ENCODE assay signal across 10 mouse cellular contexts in genomic region chr2:3727225-3727930, GRCm38 (mm10).
DNase-seq lines count a peak whose midpoint lies in the region; ATAC-seq and TF ChIP-seq lines count a peak whose summit lies in the region.
"Had no signal": no experiment of that assay in that cellular context is flagged by ENCODE, and none has a peak within 500 bp of the region (broad histone marks: within the 10 kb centered on the region; RNA-seq: fewer than 3 reads in every experiment).

No protein-coding gene starts in this region.

- H3K79me2 ChIP-seq in CH12.LX (replicated peaks; ENCODE audit: control insufficient read depth, extremely low read depth, insufficient read depth, poor library complexity, severe bottlenecking) = peaks cover 63% of the 10 kb centered on the region

- H3K4me3 ChIP-seq in kidney, embryonic 15.5 days (replicated peaks) = no peak overlapping the region
- H3K4me3 ChIP-seq in CH12.LX (replicated peaks in 1 of 3; ENCODE audit: low read depth in 2 of 3, low read length in 2 of 3, poor library complexity in 1 of 3) = peak overlapping the region in 1 of 3 experiments; percentile 35
- H3K4me3 ChIP-seq in embryonic facial prominence, embryonic 15.5 days (replicated peaks) = no peak overlapping the region

- 0 out of 2 replicates have a peak, but pooled peaks have one; percentile 22 for ATAC-seq in kidney, embryonic 15.5 days (replicated peaks; ENCODE audit: low FRiP score)
- 0 out of 2 replicates have a peak, but pooled peaks have one; percentile 16 for ATAC-seq in embryonic facial prominence, embryonic 15.5 days (ENCODE audit: insufficient number of reproducible peaks, low FRiP score, low TSS enrichment, low read depth)
- ATAC-seq in megakaryocyte-erythroid progenitor cell, adult 5-6 weeks (replicated peaks; ENCODE audit: low FRiP score, low TSS enrichment, poor library complexity, severe bottlenecking) = peak; percentile 46

- H3K9ac ChIP-seq in kidney, embryonic 15.5 days = no peak overlapping the region
- peak overlapping the region; percentile 59; the same call in 1 of the 2 replicates for H3K9ac ChIP-seq in CH12.LX (ENCODE audit: insufficient read depth, low read depth)
- no peak overlapping the region for H3K9ac ChIP-seq in embryonic facial prominence, embryonic 15.5 days

- H3K36me3 ChIP-seq in kidney, embryonic 15.5 days = no peaks in the 10 kb centered on the region
- H3K36me3 ChIP-seq in CH12.LX (replicated peaks in 1 of 2; ENCODE audit: control insufficient read depth in 1 of 2, insufficient read depth in 1 of 2, low read length in 1 of 2) = peaks cover 2 to 32% of the 10 kb centered on the region in 2 experiments
- no peaks in the 10 kb centered on the region for H3K36me3 ChIP-seq in embryonic facial prominence, embryonic 15.5 days

- no peak for DNase-seq in kidney, adult 11 months
- DNase-seq in CH12.LX (ENCODE audit: extremely low read depth) (peak; percentile 39), MN1 (ENCODE audit: low spot score) (no peak)
- no peak for DNase-seq in frontal cortex, postnatal 36 days (ENCODE audit: low spot score in 2 of 2)
- DNase-seq in layer of hippocampus, adult 9-10 months (ENCODE audit: low spot score) = no peak
- DNase-seq: adrenal gland, postnatal 10 days; gastrocnemius, postnatal 36 days had no signal

- H3K9me3 ChIP-seq in kidney, embryonic 15.5 days (replicated peaks) = no peaks in the 10 kb centered on the region
- H3K9me3 ChIP-seq in CH12.LX (replicated peaks; ENCODE audit: low read length) = no peaks in the 10 kb centered on the region
- H3K9me3 ChIP-seq in embryonic facial prominence, embryonic 15.5 days (replicated peaks) = no peaks in the 10 kb centered on the region

- TF ChIP-seq CTCF in CH12.LX (conservative IDR thresholded peaks at IDR 0.05 in 1 of 2, IDR thresholded peaks at IDR 0.05 in 1 of 2; ENCODE audit: low read depth in 2 of 2, low read length in 2 of 2) = no peak

- in situ Hi-C loops in CH12.LX (cut with MboI; ENCODE audit: low pct_ligation_motif_present, low pct_unique_long_range_greater_than_20kb, low sequenced_read_pairs) = no loop called here

- peaks cover 33% of the 10 kb centered on the region for H3K4me1 ChIP-seq in kidney, embryonic 15.5 days
- H3K4me1 ChIP-seq in CH12.LX (ENCODE audit: control insufficient read depth in 1 of 2, insufficient read depth in 2 of 2) = peaks cover 36 to 96% of the 10 kb centered on the region in 2 experiments
- peaks cover 21% of the 10 kb centered on the region for H3K4me1 ChIP-seq in embryonic facial prominence, embryonic 15.5 days

- TF ChIP-seq EP300 in CH12.LX (IDR thresholded peaks at IDR 0.05; ENCODE audit: low read length) = peak; percentile 33; the same call in 1 of the 2 replicates

- 66% methylated on average over 5 of the region's 5 CpGs for WGBS in kidney, embryonic 15.5 days
- WGBS in embryonic facial prominence, embryonic 15.5 days = 71% methylated on average over 5 of the region's 5 CpGs

- no peak for TF ChIP-seq POLR2A in CH12.LX (IDR thresholded peaks at IDR 0.05; ENCODE audit: low read depth, low read length)

- H3K4me2 ChIP-seq in kidney, embryonic 15.5 days = no peak overlapping the region
- H3K4me2 ChIP-seq in CH12.LX (ENCODE audit: insufficient read depth, low read depth, poor library complexity, severe bottlenecking) = peak overlapping the region; percentile 85
- H3K4me2 ChIP-seq in embryonic facial prominence, embryonic 15.5 days (replicated peaks) = 0 out of 2 replicates have a peak overlapping the region, but pooled peaks have one; percentile 31

- no peaks in the 10 kb centered on the region for H3K27me3 ChIP-seq in kidney, embryonic 15.5 days
- H3K27me3 ChIP-seq in CH12.LX (replicated peaks) = no peaks in the 10 kb centered on the region
- H3K27me3 ChIP-seq in embryonic facial prominence, embryonic 15.5 days = no peaks in the 10 kb centered on the region

- dilution Hi-C loops in CH12.LX (cut with MboI; ENCODE audit: extremely low pct_ligation_motif_present, extremely low pct_unique_long_range_greater_than_20kb, low sequenced_read_pairs) = no loop called here

- no peak for TF ChIP-seq RAD21 in CH12.LX (IDR thresholded peaks at IDR 0.05; ENCODE audit: low read depth, low read length)

- H3K27ac ChIP-seq in kidney, embryonic 15.5 days = peak overlapping the region; percentile 83; the same call in 1 of the 2 replicates
- H3K27ac ChIP-seq in CH12.LX (ENCODE audit: insufficient read depth, low read depth) = peak overlapping the region; percentile 97
- peak overlapping the region; percentile 86 for H3K27ac ChIP-seq in embryonic facial prominence, embryonic 15.5 days (replicated peaks)

TF ChIP-seq in CH12.LX, 34 proteins besides CTCF, POLR2A, EP300 and RAD21:
- no peak for TF ChIP-seq HCFC1 (IDR thresholded peaks at IDR 0.05; ENCODE audit: low read depth, low read length)
- TF ChIP-seq SIN3A (IDR thresholded peaks at IDR 0.05; ENCODE audit: low read length) = peak; percentile 7; the same call in 1 of the 2 replicates
- no peak for TF ChIP-seq ZC3H11A (IDR thresholded peaks at IDR 0.05; ENCODE audit: low read depth, low read length)
- TF ChIP-seq SMC3 (IDR thresholded peaks at IDR 0.05; ENCODE audit: low read depth, low read length) = no peak
- no peak for TF ChIP-seq JUN (IDR thresholded peaks at IDR 0.05; ENCODE audit: insufficient read depth, low read depth, low read length)
- no peak for TF ChIP-seq ZNF384 (IDR thresholded peaks at IDR 0.05; ENCODE audit: low read depth, low read length)
- TF ChIP-seq TCF12 (IDR thresholded peaks at IDR 0.05; ENCODE audit: low read depth, low read length) = no peak
- peak; percentile 97 for TF ChIP-seq MYC (IDR thresholded peaks at IDR 0.05; ENCODE audit: low read depth, low read length)
- TF ChIP-seq UBTF (IDR thresholded peaks at IDR 0.05; ENCODE audit: low read depth, low read length) = no peak
- TF ChIP-seq JUND (conservative IDR thresholded peaks at IDR 0.05; ENCODE audit: low read depth, low read length) = no peak
- no peak for TF ChIP-seq ETS1 (conservative IDR thresholded peaks at IDR 0.05; ENCODE audit: low read depth, low read length)
- no peak for TF ChIP-seq ZKSCAN1 (IDR thresholded peaks at IDR 0.05; ENCODE audit: borderline replicate concordance, low read depth, low read length)
- TF ChIP-seq NELFE (IDR thresholded peaks at IDR 0.05; ENCODE audit: low read depth, low read length) = no peak
- no peak for TF ChIP-seq MEF2A (IDR thresholded peaks at IDR 0.05; ENCODE audit: borderline replicate concordance, low read depth, low read length)
- TF ChIP-seq MAFK (IDR thresholded peaks at IDR 0.05; ENCODE audit: insufficient replicate concordance, low read length) = no peak
- no peak for TF ChIP-seq USF1 (IDR thresholded peaks at IDR 0.05; ENCODE audit: low read depth, low read length)
- no peak for TF ChIP-seq POLR2AphosphoS2 (IDR thresholded peaks at IDR 0.05; ENCODE audit: low read depth, low read length)
- TF ChIP-seq ZMIZ1 (IDR thresholded peaks at IDR 0.05; ENCODE audit: low read depth, low read length) = no peak
- peak; percentile 89 for TF ChIP-seq MAX (IDR thresholded peaks at IDR 0.05; ENCODE audit: low read length)
- TF ChIP-seq CHD1 (IDR thresholded peaks at IDR 0.05; ENCODE audit: low read depth, low read length) = no peak
- TF ChIP-seq USF2 (conservative IDR thresholded peaks at IDR 0.05; ENCODE audit: low read depth, low read length) = no peak
- no peak for TF ChIP-seq PAX5 (IDR thresholded peaks at IDR 0.05; ENCODE audit: low read length)
- TF ChIP-seq GABPA (IDR thresholded peaks at IDR 0.05; ENCODE audit: insufficient replicate concordance, low read depth, low read length) = no peak
- TF ChIP-seq E2F4 (IDR thresholded peaks at IDR 0.05; ENCODE audit: insufficient replicate concordance, low read depth, low read length) = no peak
- TF ChIP-seq CHD2 (IDR thresholded peaks at IDR 0.05; ENCODE audit: low read length) = no peak
- TF ChIP-seq TBP (conservative IDR thresholded peaks at IDR 0.05; ENCODE audit: low read depth, low read length) = no peak
- no peak for TF ChIP-seq NRF1 (IDR thresholded peaks at IDR 0.05; ENCODE audit: low read depth, low read length)
- TF ChIP-seq ELF1 (IDR thresholded peaks at IDR 0.05; ENCODE audit: low read depth, low read length) = peak; percentile 50; the same call in 1 of the 2 replicates
- TF ChIP-seq KAT2A (IDR thresholded peaks at IDR 0.05; ENCODE audit: insufficient replicate concordance, low read length) = no peak
